Mouse (Mus musculus): Measurements from ENCODE around the gene Mtf1.
A peak's percentile ranks its signal among the peaks of the same experiment; 100 is the strongest.

DNA sequence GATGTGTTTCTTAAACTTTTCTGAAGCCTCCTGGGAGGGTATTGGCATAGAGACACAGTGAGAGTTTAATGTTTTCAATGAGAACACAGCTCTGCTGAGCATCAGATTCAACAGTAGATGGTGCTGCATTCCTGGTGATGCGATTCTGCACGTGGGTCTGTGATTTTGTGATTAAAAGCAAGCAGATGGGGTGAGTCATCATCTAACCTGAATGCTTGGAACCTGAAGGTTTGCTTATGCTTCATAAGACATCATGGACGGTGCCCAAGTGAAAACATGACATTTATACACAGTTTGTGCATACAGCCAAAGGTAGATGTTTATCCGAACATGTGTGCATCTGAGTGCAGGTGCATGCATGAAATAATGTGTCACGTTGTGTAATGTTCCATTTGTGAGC is 31.3 kb upstream of the Mtf1 start:
- TF ChIP-seq EP300 (optimal IDR thresholded peaks at IDR 0.05), result no peak
- peak; percentile 70 for TF ChIP-seq CTCF (IDR thresholded peaks at IDR 0.05; ENCODE audit: low read depth)
